Mouse (Mus musculus): ENCODE measurements at regions not wholly inside any gene's neighbourhood (a gene's known extent, or its start where the extent isn't known, plus 50 kb on each side); places are given as distances from the start of the nearest gene placed in this dataset.

GRCm38 (mm10) chr5:100240876-100241275 is 81.3 kb upstream of the Tmem150c start:
- TF ChIP-seq CTCF (IDR thresholded peaks at IDR 0.05; ENCODE audit: insufficient read depth, low read depth, low read length), result no peak
- TF ChIP-seq POLR2A (IDR thresholded peaks at IDR 0.05; ENCODE audit: insufficient read depth, low read depth, low read length), result no peak

Data from olfactory bulb, adult 2 months (tissue).